Mouse (Mus musculus): ENCODE measurements at regions not wholly inside any gene's neighbourhood (a gene's known extent, or its start where the extent isn't known, plus 50 kb on each side); places are given as distances from the start of the nearest gene placed in this dataset.

DNA sequence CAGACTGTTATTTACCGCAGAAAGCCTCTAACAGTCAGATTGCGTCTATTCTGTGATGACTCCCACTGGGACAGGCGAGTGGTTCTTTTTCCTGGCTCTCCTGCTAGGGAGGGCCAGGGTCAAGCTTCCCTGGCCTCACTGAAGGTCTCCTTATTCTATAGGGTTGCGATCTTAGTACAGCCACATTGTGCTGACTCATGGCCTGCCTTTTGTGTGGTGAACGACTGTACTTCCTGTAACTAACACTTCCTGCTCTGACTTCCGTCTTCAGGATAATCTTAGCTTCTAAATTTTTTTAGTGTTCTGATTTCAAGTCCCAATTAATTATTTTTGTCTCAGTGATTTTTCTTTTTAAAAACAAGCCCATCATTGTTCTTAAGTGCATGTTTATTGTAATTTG lies 203.4 kb upstream of the Tbc1d5 start:
- TF ChIP-seq CTCF (IDR thresholded peaks at IDR 0.05; ENCODE audit: low read depth) (no peak), EP300 (IDR thresholded peaks at IDR 0.05; ENCODE audit: low read depth) (no peak)

Measured in liver, postnatal 0 days (tissue).